Mouse (Mus musculus): ENCODE results near the gene Fam20a. TPM values are rescaled to one million over a fixed set of nuclear protein-coding genes. Genes with fewer than 3 reads are reported as not detected.

Gene Fam20a
- polyA plus RNA-seq, 1 experiment from 2014 or later, result 0.37 TPM

Other genes starting within 250 kb of the Fam20a start
- gene Arsg, start 248.9 kb downstream of the Fam20a start, polyA plus RNA-seq (2014; fragmentation: Nextera tagmentation; extraction: Ambion mirVana), result 1.6 and 2.2 TPM in 2 replicates
- 2.9 and 3.6 TPM in 2 replicates for gene Slc16a6, start 248.7 kb downstream of the Fam20a start, polyA plus RNA-seq (2014; fragmentation: Nextera tagmentation; extraction: Ambion mirVana)
- gene Wipi1, start 110.3 kb downstream of the Fam20a start, polyA plus RNA-seq (2014; fragmentation: Nextera tagmentation; extraction: Ambion mirVana), result 23.3 and 27.7 TPM in 2 replicates
- 384 and 394 TPM in 2 replicates for gene Prkar1a, start 72.9 kb downstream of the Fam20a start, polyA plus RNA-seq (2014; fragmentation: Nextera tagmentation; extraction: Ambion mirVana)
- gene 1700012B07Rik, start 105.8 kb upstream of the Fam20a start, polyA plus RNA-seq (2014; fragmentation: Nextera tagmentation; extraction: Ambion mirVana), result not detected in 2 replicates

Data from limb, embryonic 11.5 days (tissue).